Mouse (Mus musculus) layer of hippocampus, adult 2 months (tissue): ENCODE data around the gene Trabd. TPM values are rescaled to one million over a fixed set of nuclear protein-coding genes. Genes with fewer than 3 reads are reported as not detected.

Experiments
- DNase-seq, 2 experiments: peaks; one replicate each; pipeline ENCODE4 v3.0.0; 2022; ENCODE audit warnings: low spot score in 2 of 2
- H3K27ac ChIP-seq: fragments of 200-600 bp; 2 replicates; pipeline ENCODE4 v1.8.1; 2022
- H3K4me3 ChIP-seq: fragments of 200-600 bp; 2 replicates; pipeline ENCODE4 v1.8.1; 2022; ENCODE audit warnings: mild to moderate bottlenecking
- CTCF ChIP-seq: fragments of 200-600 bp; conservative IDR thresholded peaks from 2 replicates; pipeline ENCODE4 v1.8.1; 2022; ENCODE audit warnings: antibody characterized with exemption, mild to moderate bottlenecking, moderate library complexity
- long read RNA-seq, 2 experiments: library from polyadenylated mRNA; stranded (forward); transcript quantifications; one replicate each; pipeline ENCODE4 v2.0.0; 2021; ENCODE audit warnings: borderline mapping rate in 2 of 2
- total RNA-seq, 2 experiments: library from RNA; stranded (reverse); gene quantifications; 2 replicates each; pipeline ENCODE4 v1.2.3; 2021

Trabd gene
- 10 to 100 TPM; 21.4 to 24.2 TPM for total RNA-seq
- long read RNA-seq, experiment 1, transcript Trabd-201 (10 exons, 2,439 nt): major isoform, 16 of 28 reads
- long read RNA-seq, experiment 1, partial matches to known transcripts: 1 of 28 reads
- long read RNA-seq, experiment 1, other reads (novel, unspliced or antisense): 8 of 28 reads
- long read RNA-seq, experiment 2, transcript Trabd-201 (10 exons, 2,439 nt): major isoform, 7 of 19 reads
- long read RNA-seq, experiment 2, partial matches to known transcripts: 3 of 19 reads
- long read RNA-seq, experiment 2, other reads (novel, unspliced or antisense): 6 of 19 reads

DNA sequence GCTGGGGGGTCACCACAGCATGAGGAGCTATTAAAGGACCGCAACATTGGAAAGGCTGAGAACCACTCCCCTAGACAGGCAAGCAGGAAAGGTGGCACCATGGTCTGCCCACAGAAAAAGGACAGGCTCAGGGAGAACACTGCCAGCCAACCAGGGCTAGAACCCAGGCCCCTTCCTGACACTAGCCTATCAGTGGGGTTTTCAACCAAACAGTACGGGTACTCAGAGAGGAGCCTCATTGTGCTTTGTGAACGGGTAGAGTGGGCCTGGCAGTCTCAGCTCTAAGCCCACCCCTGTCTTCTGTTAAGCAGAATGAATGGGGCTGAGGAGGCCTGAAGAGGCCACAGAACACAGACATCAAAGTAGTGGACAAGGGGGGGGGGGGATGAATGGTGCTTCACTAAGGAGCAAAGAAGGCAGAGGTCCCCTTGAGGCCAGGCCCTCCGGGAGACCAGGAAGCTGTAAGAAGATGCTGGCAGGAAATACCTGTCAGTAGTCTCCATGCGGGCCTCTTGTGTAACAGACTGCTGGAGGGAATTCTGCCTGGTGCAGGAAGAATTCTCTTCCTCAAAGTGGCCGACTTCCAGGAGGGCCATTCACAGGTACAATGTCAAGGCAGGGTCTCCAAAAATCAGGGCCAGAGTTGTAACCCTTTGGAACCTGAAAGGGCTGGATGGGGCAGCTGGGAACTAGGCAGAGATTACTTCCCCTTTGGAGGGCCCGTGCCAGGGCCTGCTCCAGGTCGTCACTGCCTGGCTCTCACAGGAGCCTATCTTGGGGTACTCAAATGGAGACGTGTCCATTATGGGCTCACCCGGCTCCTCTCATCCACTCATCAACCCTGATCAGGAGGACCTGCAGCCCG, at the start of gene Trabd:
TSS of gene Trabd (plus strand) at position 512 of the 865 bp plus-strand sequence.
- peak within 1 kb of the TSS; percentile 81 for H3K4me3 ChIP-seq
- no peak for TF ChIP-seq CTCF
- no peak for DNase-seq
- H3K27ac ChIP-seq: peak within 1 kb of the TSS; percentile 94

GRCm38 (mm10) chr15:89044381-89044780, 30.5 kb upstream of the Trabd start:
- Histone ChIP-seq H3K27ac (no peak overlapping the region), H3K4me3 (no peak overlapping the region)
- peak; percentile 21 for TF ChIP-seq CTCF
- no peak for DNase-seq

DNA sequence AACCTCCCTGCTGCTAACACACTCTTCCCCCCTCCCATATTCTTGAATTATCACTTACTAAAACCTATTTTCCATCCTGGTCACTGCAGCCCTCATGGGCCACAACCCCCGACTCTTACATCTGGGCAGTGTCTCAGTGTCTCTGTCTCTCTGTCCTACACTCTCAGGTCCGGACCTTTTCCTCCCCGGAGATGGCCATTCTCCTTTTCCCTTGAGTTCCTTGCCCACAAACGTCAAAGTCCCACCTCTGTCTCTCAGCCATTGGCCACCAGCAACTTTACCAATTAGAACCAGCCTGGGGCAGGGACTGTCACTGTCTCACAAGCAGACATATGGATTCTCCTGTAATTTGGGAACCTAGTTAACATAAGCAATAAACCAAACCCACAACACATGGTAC, 28.6 kb upstream of the Trabd start:
- no peak for TF ChIP-seq CTCF
- no peak for DNase-seq
- no peak overlapping the region for H3K27ac ChIP-seq
- H3K4me3 ChIP-seq: no peak overlapping the region

- DNase-seq: no peak
- Histone ChIP-seq H3K27ac (no peak overlapping the region), H3K4me3 (no peak overlapping the region)
- TF ChIP-seq CTCF: no peak
Measured at GRCm38 (mm10) chr15:89054666-89055065, 20.3 kb upstream of the Trabd start.

DNA sequence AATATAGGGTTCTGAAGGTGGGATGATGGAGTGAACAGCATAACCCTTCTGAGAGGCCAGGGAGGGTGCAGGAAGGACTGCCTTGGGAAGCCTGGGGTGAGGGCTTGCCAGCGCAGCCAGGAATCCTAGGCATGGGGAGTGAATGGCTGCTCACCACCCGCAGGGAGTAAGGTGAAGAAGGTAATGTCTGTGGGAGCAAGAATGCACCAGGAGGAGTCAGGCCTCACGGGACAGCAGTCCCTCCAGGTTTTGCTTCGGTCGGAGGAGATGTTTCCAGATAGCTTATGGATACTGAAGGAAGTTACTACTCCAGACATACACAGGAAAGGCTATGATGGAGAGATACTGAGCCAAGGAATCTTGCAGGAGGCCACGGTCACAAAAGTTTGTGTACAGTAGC, 16.2 kb upstream of the Trabd start:
- H3K27ac ChIP-seq: peak overlapping the region; percentile 96
- no peak for TF ChIP-seq CTCF

GRCm38 (mm10) chr15:89059161-89059931, 15.6 kb upstream of the Trabd start, which contains the start of gene Panx2:
Panx2 (plus strand) TSS chr15:89059734.
- no peak for DNase-seq
- H3K4me3 ChIP-seq: peak within 1 kb of the TSS; percentile 82
- TF ChIP-seq CTCF: no peak
- peak within 1 kb of the TSS; percentile 96 for H3K27ac ChIP-seq

More for the DNA sequence above, 16.2 kb upstream of the Trabd start:
- peak overlapping the region; percentile 82 for H3K4me3 ChIP-seq
- no peak for DNase-seq

DNA sequence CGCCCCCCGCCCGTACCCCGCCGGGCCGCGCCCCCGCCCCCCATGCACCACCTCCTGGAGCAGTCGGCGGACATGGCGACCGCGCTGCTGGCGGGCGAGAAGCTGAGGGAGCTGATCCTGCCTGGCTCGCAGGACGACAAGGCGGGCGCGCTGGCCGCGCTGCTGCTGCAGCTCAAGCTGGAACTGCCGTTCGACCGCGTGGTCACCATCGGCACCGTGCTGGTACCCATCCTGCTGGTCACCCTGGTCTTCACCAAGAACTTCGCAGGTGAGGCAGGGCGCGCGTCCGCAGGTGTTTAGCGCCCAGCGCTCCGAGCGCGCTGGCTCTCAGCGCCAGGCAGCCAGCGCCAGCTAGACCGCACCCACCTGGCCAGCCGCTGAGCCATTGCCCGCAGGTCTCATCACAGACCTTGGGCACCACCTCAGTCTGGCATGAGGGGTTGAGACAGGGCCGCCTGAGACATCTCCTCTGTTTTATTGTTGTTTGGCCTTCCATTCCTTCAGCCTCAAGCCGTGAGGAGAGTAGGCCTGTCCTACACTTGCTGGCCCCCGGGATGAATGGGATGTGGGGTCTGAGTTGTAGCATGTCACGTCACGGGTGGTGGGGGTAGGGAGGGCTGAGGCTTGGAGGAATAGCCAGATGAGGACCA, 14.8 kb upstream of the Trabd start:
- no peak for DNase-seq
- no peak for TF ChIP-seq CTCF
- Histone ChIP-seq H3K4me3 (peak overlapping the region; percentile 82), H3K27ac (peak overlapping the region; percentile 96)

DNA sequence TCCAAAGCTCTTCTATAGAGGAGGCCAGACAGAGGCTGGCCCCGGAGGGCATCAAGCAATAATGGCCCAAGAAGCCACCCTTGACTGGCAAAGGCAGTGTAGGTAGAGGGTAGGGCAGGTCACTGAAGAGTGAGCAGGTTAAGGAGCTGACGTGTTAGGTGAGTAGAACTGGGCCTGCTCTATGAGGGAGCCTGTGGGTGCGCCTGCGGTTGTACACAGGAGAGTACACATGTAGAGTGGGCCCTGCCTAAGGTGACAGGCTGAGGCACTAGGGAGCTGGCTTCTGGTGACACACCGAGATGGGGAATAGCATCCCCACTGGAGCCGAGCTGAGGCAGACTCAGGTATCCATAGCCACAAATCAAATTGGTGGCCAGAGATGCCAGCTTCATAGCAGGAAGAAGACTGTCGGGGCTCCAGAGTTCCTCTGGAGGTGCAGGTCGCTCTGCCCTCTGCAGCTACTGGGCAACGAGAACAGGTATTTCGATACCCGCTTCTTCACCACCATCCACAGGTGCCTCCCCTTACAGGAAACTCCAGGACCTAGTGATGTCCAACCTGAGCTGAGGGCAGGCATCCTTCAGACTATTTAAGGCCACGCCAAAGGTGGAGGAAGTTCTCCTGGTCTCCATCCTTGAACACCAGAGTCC, 14.0 kb upstream of the Trabd start:
- H3K27ac ChIP-seq: peak overlapping the region; percentile 96
- H3K4me3 ChIP-seq: peak overlapping the region; percentile 82
- no peak for TF ChIP-seq CTCF
- no peak for DNase-seq

GRCm38 (mm10) chr15:89061761-89062517, 13.0 kb upstream of the Trabd start:
- Histone ChIP-seq H3K4me3 (peak overlapping the region; percentile 82; the same call in 1 of the 2 replicates), H3K27ac (peak overlapping the region; percentile 96)
- TF ChIP-seq CTCF: no peak
- DNase-seq: no peak

DNA sequence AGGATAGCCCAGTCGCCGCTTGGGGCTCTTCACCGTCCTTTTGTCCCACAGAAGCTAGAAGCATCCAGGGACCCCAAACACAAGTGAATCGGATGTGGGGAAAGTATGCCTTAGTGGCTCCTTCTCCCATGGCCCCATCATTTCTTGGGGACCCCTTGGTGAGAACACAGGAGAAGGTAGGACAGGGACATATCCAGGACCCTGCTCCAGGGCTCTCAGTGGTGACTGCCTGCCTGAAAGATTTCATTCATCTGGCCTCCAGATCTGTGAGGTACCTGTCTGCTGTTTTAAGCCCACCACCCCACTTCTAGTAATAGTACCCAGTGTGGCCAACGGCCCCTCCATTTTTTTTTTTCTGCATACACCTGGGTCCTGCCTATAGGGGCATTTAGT, 12.4 kb upstream of the Trabd start:
- Histone ChIP-seq H3K4me3 (peak overlapping the region; percentile 41; the same call in 1 of the 2 replicates), H3K27ac (peak overlapping the region; percentile 79)
- no peak for DNase-seq
- TF ChIP-seq CTCF: no peak

GRCm38 (mm10) chr15:89063001-89063400, 11.9 kb upstream of the Trabd start:
- H3K4me3 ChIP-seq: peak overlapping the region; percentile 41
- peak overlapping the region; percentile 79 for H3K27ac ChIP-seq
- no peak for TF ChIP-seq CTCF
- no peak for DNase-seq
